Mouse (Mus musculus) erythroblast, embryonic 14.5 days (primary cell): ENCODE results near the gene Hoxa7.

Experiments used
- GATA1 ChIP-seq: IDR thresholded peaks from 2 replicates; pipeline ENCODE4 v1.6.1; 2012; ENCODE audit warnings: low read length, inconsistent platforms, mixed read lengths
- TAL1 ChIP-seq: IDR thresholded peaks from 3 replicates; pipeline ENCODE4 v1.6.1; 2012; ENCODE audit warnings: low read length, inconsistent platforms, mixed read lengths

- TF ChIP-seq TAL1 (no peak), GATA1 (no peak)
Observed at GRCm38 (mm10) chr6:52191860-52192550, 29.6 kb downstream of the Hoxa7 start.
